Mouse (Mus musculus) brown adipose tissue, adult 24 weeks (tissue): Measurements from ENCODE around the gene Rpusd4. TPM values are rescaled to one million over a fixed set of nuclear protein-coding genes. Genes with fewer than 3 reads are reported as not detected.

ENCODE experiments used
- H3K27ac ChIP-seq: fragments of 200-500 bp; replicated peaks from 2 replicates; pipeline ENCODE4 v1.5.1; 2012; ENCODE audit warnings: low read depth, mild to moderate bottlenecking, low read length
- H3K4me1 ChIP-seq: fragments of 200-500 bp; 2 replicates; pipeline ENCODE4 v1.6.1; 2012; ENCODE audit warnings: low read length, mixed read lengths; ENCODE audit not compliant: control insufficient read depth, insufficient read depth, insufficient read length
- H3K4me3 ChIP-seq: fragments of 200-500 bp; 2 replicates; pipeline ENCODE4 v1.5.1; 2012; ENCODE audit warnings: low read depth, mild to moderate bottlenecking, low read length, moderate library complexity; ENCODE audit not compliant: insufficient read depth
- polyA plus RNA-seq: library from polyadenylated mRNA; stranded (reverse); fragments of >200 nt; gene quantifications from 2 replicates; pipeline ENCODE4 v1.2.4, GENCODE M21; 2012; ENCODE audit not compliant: missing spikeins, insufficient read depth, insufficient read length

Rpusd4 gene
- polyA plus RNA-seq, 1 experiment = 11.6 TPM

DNA sequence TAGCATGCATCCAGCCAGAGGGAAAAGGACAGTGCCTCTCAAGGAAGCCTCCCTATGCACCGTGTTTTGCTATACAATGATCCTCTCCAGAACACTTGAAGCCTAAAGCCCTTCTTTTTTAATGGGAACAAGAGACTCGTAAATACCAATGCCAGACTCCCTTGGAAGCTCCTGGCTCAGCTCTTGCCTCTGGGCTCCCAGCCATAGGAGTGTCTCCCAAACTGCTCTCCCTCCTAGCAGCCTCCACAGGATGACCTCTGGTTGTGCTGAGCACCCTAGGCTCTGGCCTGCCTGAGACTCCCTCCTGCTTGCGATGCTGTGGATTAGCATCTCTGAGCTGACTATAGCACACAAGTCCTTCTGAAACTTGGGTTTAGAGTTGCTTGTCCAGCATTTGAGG lies 44.9 kb downstream of the Rpusd4 start:
- H3K4me3 ChIP-seq = no peak overlapping the region
- no peak overlapping the region for H3K27ac ChIP-seq
- H3K4me1 ChIP-seq = peaks cover 16% of the 10 kb centered on the region

DNA sequence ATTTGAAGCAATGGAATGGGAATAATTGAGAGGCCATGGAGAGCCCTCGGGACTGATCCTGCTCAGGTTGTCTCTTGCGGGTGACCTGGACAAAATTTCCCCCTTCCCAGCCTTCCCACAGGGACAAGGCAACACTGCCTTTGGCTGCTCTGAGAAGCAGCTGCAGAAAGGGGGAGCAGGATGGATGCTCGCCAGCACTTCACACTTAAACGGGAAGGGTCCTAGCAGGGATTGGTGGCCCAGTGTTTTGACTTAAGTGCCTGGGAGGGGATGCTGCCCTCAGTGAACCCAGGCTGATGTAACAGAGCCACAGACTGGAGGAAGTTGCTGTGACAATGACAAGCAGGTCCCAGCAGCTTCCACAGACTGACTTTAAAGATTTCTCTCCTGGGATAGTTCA lies 45.9 kb downstream of the Rpusd4 start:
- no peak overlapping the region for H3K4me3 ChIP-seq
- peaks cover 23% of the 10 kb centered on the region for H3K4me1 ChIP-seq
- no peak overlapping the region for H3K27ac ChIP-seq

DNA sequence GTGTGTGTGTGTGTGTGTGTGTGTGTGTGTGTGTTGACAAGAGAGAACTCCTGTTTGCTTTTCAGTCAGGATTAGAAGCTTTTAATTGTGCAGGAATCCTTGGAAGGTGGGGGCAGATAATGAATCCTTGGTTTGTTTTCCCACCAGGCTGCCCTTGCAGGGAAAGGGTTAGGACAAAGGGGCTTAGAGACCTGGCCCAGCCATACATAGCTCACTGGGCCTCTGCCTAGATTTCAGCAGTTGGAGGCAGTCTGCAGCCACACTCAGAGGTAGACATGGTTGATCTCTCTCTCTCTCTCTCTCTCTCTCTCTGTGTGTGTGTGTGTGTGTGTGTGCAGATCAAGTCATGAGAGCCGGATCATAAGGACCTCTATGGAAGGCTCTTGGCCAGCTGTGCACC lies 46.6 kb downstream of the Rpusd4 start:
- peaks cover 27% of the 10 kb centered on the region for H3K4me1 ChIP-seq
- no peak overlapping the region for H3K4me3 ChIP-seq

DNA sequence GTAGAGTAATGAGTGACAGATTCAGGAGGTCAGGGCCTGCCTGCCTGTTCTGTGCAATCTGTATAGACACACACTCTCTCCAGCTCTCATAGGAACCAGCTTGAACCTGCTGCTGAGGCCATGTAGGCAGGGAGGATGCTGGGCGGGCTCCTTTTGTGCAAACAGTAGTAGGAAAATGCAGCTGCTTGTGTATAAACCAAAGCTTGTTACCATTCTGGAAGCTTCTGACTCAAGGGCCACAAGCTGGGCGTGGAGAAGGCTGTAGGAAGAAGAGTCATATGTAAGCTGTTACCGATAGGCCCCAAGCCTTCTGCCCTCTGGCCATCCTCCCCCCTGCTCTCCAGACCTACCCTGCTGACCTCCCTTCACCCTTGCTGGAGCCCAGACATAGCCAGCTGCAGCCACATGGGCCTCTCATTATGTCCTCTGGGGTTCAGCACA lies 49.1 kb downstream of the Rpusd4 start:
- Histone ChIP-seq H3K4me3 (no peak overlapping the region), H3K27ac (0 out of 2 replicates have a peak overlapping the region, but pooled peaks have one; percentile 5), H3K4me1 (peaks cover 27% of the 10 kb centered on the region)

More for the DNA sequence above, 46.6 kb downstream of the Rpusd4 start:
- no peak overlapping the region for H3K27ac ChIP-seq

DNA sequence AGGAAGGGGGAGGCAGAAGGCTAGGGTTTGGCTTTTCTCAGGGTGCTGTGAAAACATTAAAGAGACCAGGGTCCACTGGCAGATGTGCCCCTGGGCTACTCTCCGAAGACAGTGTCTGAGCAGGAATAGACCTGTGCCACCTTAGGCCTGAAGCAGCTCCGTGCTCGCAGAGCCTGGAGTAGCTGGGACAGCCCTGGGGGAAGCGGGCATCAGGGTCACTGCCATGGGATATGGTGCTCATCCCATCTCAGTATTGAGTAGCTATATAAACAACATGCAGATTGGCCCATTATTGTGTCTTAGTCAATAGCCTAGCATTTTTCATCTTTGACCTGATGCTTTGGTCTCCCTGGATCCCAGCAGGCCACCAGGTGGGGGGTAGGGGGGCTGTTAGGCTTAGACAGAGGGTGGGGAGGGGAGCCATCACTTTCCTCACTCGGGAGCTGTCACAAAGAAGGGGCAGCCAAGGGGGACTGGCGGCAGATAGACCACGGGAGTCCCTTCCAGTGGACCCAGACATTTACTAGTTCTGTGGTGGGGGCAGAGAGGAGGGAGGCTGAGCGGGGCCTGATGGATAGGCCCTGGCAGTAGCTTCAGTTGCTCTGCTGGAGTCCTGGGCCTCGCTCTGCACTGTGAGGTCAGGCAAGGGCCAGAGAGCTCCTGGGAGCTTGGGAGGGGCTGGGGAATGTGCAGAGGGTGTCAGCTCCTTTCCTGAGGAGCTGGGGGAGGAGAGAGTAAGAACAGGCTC lies 49.7 kb downstream of the Rpusd4 start:
- Histone ChIP-seq H3K4me1 (peaks cover 24% of the 10 kb centered on the region), H3K27ac (peak overlapping the region; percentile 5; the same call in 1 of the 2 replicates), H3K4me3 (no peak overlapping the region)

DNA sequence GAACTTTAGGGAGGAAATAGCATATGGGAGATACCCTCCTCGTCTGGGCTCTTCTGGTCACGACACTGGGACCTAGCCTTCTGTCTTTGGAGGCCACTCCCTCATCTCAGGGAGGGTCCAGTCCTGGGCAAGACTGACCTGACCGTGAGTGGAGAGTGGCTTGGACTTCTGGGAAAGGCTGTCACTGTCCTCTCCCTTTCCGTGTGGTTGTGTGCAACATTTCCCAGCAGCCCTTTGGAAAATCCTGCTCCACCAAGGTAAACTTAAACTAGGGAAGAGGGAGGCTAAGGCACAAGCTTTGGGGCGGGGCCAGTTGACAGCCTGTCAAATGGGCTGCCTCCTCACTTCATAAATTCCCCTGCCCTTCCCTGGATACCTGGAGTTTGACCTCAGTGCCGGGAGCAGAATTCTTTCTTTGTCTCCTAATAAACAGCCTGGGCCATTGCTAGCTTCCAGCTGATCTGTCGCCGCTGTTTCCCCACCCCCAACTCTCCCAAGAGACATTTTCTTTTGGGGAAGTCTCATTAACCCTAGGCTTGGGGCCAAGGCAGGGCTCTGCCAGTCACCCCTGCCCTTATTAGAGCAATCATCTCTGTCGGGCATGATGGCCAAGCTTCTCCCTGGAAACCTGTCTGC lies 51.0 kb downstream of the Rpusd4 start:
- Histone ChIP-seq H3K4me1 (peaks cover 21% of the 10 kb centered on the region), H3K27ac (peak overlapping the region; percentile 76), H3K4me3 (no peak overlapping the region)

DNA sequence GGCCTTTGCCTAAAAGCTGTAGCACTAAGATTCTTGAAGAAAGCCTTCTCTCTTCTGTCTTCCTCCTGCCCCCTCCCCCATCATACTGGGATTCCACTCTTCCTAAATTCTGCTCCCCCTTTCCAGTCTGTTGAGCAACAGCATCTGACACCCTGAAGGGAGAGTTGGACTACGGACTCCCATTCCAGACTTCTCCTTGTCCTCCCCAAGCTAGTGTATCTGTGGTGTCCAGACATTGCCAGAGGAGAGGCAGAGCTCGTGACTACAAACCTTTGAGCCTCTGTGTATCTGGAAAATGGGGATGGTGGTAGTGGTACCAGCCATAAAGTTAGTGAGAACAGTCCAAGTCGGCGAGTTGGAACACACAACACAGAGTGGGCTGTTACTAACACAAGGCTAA lies 52.6 kb downstream of the Rpusd4 start:
- peaks cover 21% of the 10 kb centered on the region for H3K4me1 ChIP-seq
- no peak overlapping the region for H3K27ac ChIP-seq
- H3K4me3 ChIP-seq = no peak overlapping the region

DNA sequence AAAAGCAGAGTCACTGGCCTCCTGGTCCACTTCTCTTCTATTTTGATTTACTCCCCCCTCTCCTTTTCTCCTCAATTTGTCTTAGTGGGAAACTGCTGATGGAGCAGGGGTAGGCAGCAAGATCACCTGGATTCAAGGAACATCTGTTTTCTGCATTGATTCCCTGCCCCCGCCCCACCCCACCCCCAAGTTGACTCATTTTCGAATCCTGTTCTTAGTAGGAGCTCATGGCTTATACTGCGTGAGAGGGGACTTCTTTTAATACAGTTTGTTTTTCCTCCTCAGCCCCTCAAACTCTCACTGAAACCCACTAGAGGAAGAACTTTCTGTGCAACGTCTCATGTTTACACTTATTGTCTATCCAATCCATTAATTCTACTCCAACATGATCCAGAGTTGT lies 56.3 kb downstream of the Rpusd4 start:
- no peak overlapping the region for H3K27ac ChIP-seq
- peaks cover 2% of the 10 kb centered on the region; the same call in 1 of the 2 replicates for H3K4me1 ChIP-seq
- no peak overlapping the region for H3K4me3 ChIP-seq

DNA sequence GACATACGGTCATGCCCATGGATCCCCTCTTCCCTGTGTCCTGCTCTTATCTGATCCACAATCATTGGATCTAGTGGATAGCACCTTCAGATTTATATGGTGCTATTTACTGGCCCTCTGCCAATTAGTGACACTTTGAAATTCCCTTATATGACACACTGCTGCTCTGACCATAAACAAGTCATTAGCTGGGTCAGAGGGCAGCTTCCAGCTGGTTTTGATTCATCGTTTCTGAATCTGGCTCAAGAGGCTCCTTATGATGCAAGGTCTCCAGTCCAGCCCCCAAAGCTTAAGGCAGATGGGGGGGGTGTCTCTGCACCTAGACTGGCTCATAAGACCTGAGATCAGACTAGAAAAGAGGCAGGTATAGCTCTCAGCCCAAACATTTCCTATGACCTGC lies 56.9 kb downstream of the Rpusd4 start:
- H3K27ac ChIP-seq = no peak overlapping the region
- no peak overlapping the region for H3K4me3 ChIP-seq
- H3K4me1 ChIP-seq = no peaks in the 10 kb centered on the region

DNA sequence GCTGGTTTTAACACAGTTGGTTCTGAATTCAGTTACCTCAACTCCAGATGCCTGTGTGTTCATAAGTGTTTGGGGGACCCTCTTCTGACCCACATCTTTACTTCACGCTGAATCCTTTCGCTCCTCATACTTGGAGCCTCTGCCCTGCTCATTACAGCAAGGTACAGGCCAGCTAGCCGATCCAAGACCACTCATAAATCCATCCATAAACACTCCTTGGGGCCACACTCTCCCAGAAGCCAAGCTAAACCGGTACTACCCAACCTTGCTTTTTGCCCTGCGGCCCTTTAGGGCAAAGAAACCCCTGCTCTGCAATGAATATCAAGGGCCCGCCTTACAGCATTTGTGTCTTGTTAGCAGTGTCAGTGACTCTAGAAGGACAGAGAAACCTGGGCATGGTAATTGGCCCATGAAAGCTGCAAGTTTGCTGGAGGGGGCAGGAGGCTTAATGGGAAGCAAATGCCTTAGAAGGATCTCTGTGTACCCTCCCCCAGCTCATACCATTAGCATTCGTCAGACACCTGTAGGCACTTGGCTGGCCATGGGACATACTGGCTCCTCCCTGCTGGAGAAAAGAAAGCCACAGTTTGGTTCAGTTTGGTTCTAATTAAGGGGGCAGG lies 59.1 kb downstream of the Rpusd4 start:
- Histone ChIP-seq H3K4me1 (no peaks in the 10 kb centered on the region), H3K27ac (no peak overlapping the region), H3K4me3 (no peak overlapping the region)

Other genes starting within 250 kb of the Rpusd4 start
- gene St3gal4, start 148.6 kb upstream of the Rpusd4 start, polyA plus RNA-seq = 14.2 and 15.2 TPM in 2 replicates
- gene Dcps, start 91.8 kb upstream of the Rpusd4 start, polyA plus RNA-seq = 12.6 and 17.4 TPM in 2 replicates
- 50.6 and 71.3 TPM in 2 replicates for gene Srpr, start 67.7 kb upstream of the Rpusd4 start, polyA plus RNA-seq
- 2.8 and 5.9 TPM in 2 replicates for gene Tirap, start 67.6 kb upstream of the Rpusd4 start, polyA plus RNA-seq
- 95.2 and 117 TPM in 2 replicates for gene Foxred1, start 56.8 kb upstream of the Rpusd4 start, polyA plus RNA-seq
- 10.7 and 19.9 TPM in 2 replicates for gene Fam118b, start 60 bp upstream of the Rpusd4 start, polyA plus RNA-seq
- 3.8 and 10.9 TPM in 2 replicates for gene Cdon, start 153.3 kb downstream of the Rpusd4 start, polyA plus RNA-seq